Mouse (Mus musculus): ENCODE results near the gene Rwdd2b.
A peak's percentile ranks its signal among the peaks of the same experiment; 100 is the strongest.

Gene Rwdd2b

DNA sequence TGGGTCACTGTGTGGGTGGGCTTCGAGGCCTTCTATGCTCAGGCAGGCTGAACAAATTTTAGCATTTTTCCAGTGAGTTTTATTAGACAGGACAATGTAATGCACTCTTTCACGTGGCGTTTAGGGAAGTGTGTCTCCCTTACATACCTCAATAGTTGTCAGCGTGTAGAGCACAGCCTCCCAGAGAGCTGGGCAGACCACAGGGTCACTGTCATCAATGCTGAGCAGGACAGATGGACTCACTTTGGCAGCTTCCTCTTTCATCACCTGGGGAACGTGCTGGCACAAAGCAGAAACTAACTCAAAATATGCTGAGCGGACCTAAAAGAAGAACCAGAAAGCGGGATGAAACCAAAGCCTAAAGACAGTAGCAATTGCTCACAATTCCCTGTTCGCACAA, 19.7 kb downstream of the Rwdd2b start:
- no peak for DNase-seq (ENCODE audit: low read depth, low spot score)

DNA sequence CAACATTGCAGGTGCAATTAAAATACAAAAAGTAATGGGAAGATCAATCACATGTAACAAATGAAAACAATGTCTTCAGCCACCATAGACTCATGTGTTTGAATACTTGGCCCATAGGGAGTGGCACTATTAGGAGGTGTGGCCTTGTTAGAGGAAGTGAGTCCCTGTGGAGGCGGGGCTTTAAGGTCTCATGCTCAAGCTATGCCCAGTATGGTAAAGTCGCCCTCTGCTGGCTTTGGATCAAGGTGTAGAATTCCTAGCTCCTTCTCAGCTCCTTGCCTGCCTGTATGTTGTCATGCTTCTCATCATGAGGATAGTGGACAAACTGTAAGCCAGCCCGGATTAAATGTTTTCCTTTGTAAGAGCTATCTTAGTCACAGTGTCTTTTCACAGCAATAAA, 35.4 kb downstream of the Rwdd2b start:
- no peak for DNase-seq (ENCODE audit: low read depth, low spot score)

DNA sequence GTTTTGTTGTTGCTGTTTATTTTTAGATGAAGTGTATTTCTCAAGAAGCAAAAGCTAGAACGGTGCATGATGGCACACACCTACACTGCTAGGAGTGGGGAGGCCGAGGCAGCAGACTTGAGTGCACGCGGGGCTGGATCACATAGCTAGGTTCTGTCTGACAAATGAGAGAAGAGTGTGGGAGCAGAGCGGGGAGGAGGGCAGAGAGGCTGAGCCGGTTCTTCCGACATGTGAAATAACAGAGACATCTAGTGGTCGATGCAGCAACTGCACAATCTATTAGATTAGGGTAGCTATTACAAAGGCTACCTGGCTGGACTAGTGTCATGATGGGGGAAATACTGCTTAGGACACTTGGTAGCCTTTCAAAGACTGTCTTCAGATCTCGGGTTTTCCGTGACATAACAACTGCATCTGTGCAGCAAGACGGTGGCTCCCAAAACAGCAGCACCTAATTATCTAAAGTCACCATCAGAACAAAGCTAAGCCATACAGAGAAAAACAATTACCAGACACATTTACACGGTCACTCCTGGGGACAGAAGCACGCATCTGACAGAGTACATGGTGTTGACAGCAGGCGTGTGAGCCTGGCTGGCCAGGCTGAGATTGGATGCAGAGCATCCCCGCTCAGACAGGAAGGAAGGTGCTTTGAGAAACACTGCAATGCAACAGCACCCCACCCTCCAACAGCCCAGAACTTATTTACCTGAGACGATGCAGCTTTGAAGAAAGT, 46.4 kb downstream of the Rwdd2b start:
- DNase-seq (ENCODE audit: low read depth, low spot score): peak; percentile 54

- DNase-seq (ENCODE audit: low read depth, low spot score): no peak
Measured at GRCm38 (mm10) chr16:87387444-87387977, 52.9 kb downstream of the Rwdd2b start.

DNA sequence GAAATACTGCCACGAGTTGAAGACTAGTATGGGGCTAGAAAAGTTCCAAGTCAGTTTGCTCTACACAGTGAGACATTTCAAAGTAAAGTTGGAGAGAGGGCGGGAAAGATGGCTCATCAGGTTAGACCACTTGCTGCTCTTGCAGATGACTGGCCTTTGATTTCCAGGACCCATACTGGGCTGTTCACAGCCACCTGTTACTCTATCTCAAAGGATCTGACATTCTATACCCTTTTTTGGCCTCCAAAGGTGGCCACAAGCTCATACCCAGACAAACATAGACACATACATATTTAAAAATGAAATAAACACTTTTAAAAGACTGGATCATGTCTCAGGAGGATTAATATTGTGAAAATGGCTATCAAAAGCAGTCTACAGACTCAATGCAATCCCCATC, 56.0 kb downstream of the Rwdd2b start:
- DNase-seq (ENCODE audit: low read depth, low spot score): no peak

All from retina, postnatal 7 days (tissue).